Mouse (Mus musculus): ENCODE measurements around the gene Epb41. TPM values are rescaled to one million over a fixed set of nuclear protein-coding genes. Genes with fewer than 3 reads are reported as not detected.
A peak's percentile ranks its signal among the peaks of the same experiment; 100 is the strongest.

The Epb41 gene
- polyA plus RNA-seq, 1 experiment, result 15.7 TPM

DNA sequence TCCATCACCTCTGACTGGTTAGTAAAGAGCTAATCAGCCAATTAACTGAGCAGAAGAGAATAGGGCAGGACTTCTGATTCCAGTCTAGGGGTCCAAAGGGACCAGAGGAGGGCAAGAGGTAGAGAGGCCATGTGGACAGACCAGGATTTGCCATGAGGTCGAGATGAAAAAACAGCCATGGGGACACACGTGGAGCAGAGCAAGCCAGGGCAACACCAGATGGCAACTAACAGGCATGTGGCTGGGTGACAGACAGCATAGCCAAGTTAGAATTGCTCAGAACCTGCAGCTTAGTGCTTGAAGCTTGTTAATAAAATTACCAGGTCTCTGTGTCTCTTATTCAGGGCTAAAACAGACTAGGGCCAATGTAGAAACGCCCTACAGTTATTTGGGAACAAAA, 81.3 kb downstream of the Epb41 start:
- no peak overlapping the region for H3K27ac ChIP-seq (ENCODE audit: insufficient read depth, low read depth, low read length)
- H3K27me3 ChIP-seq (ENCODE audit: control insufficient read depth, insufficient read depth, low read length), result no peaks in the 10 kb centered on the region
- H3K4me3 ChIP-seq (ENCODE audit: low read depth, low read length), result no peak overlapping the region
- H3K36me3 ChIP-seq (ENCODE audit: control insufficient read depth, insufficient read depth, low read length), result peaks cover 18% of the 10 kb centered on the region
- WGBS, result 83% methylated on average over 3 of the region's 3 CpGs
- no peaks in the 10 kb centered on the region for H3K4me1 ChIP-seq (ENCODE audit: control insufficient read depth, insufficient read depth, insufficient read length, low read length)
- TF ChIP-seq CTCF (IDR thresholded peaks at IDR 0.05; ENCODE audit: extremely low read depth, insufficient read length, insufficient replicate concordance, low read depth, low read length) (no peak), POLR2A (IDR thresholded peaks at IDR 0.05; ENCODE audit: low read depth, low read length) (no peak)

- H3K36me3 ChIP-seq (ENCODE audit: control insufficient read depth, insufficient read depth, low read length), result peaks cover 28% of the 10 kb centered on the region
- no peaks in the 10 kb centered on the region for H3K4me1 ChIP-seq (ENCODE audit: control insufficient read depth, insufficient read depth, insufficient read length, low read length)
- H3K27ac ChIP-seq (ENCODE audit: insufficient read depth, low read depth, low read length), result no peak overlapping the region
- H3K4me3 ChIP-seq (ENCODE audit: low read depth, low read length), result no peak overlapping the region
- TF ChIP-seq CTCF (IDR thresholded peaks at IDR 0.05; ENCODE audit: extremely low read depth, insufficient read length, insufficient replicate concordance, low read depth, low read length), result no peak
- TF ChIP-seq POLR2A (IDR thresholded peaks at IDR 0.05; ENCODE audit: low read depth, low read length), result no peak
- H3K27me3 ChIP-seq (ENCODE audit: control insufficient read depth, insufficient read depth, low read length), result no peaks in the 10 kb centered on the region
- 78% methylated on average over 4 of the region's 4 CpGs for WGBS
Observed at GRCm38 (mm10) chr4:131982881-131983538, 92.1 kb downstream of the Epb41 start.

GRCm38 (mm10) chr4:131981755-131982154, 93.4 kb downstream of the Epb41 start:
- no peaks in the 10 kb centered on the region for H3K27me3 ChIP-seq (ENCODE audit: control insufficient read depth, insufficient read depth, low read length)
- H3K27ac ChIP-seq (ENCODE audit: insufficient read depth, low read depth, low read length), result no peak overlapping the region
- no peak for TF ChIP-seq CTCF (IDR thresholded peaks at IDR 0.05; ENCODE audit: extremely low read depth, insufficient read length, insufficient replicate concordance, low read depth, low read length)
- no peak for TF ChIP-seq POLR2A (IDR thresholded peaks at IDR 0.05; ENCODE audit: low read depth, low read length)
- H3K4me3 ChIP-seq (ENCODE audit: low read depth, low read length), result no peak overlapping the region
- no peaks in the 10 kb centered on the region for H3K4me1 ChIP-seq (ENCODE audit: control insufficient read depth, insufficient read depth, insufficient read length, low read length)
- peaks cover 24% of the 10 kb centered on the region for H3K36me3 ChIP-seq (ENCODE audit: control insufficient read depth, insufficient read depth, low read length)

GRCm38 (mm10) chr4:131977201-131977600, 97.9 kb downstream of the Epb41 start:
- WGBS, result 16% methylated on average over 4 of the region's 4 CpGs
- H3K27ac ChIP-seq (ENCODE audit: insufficient read depth, low read depth, low read length), result no peak overlapping the region
- TF ChIP-seq POLR2A (IDR thresholded peaks at IDR 0.05; ENCODE audit: low read depth, low read length) (no peak), CTCF (IDR thresholded peaks at IDR 0.05; ENCODE audit: extremely low read depth, insufficient read length, insufficient replicate concordance, low read depth, low read length) (peak; percentile 96; the same call in 1 of the 2 replicates)
- H3K4me3 ChIP-seq (ENCODE audit: low read depth, low read length), result no peak overlapping the region
- no peaks in the 10 kb centered on the region for H3K4me1 ChIP-seq (ENCODE audit: control insufficient read depth, insufficient read depth, insufficient read length, low read length)
- H3K27me3 ChIP-seq (ENCODE audit: control insufficient read depth, insufficient read depth, low read length), result no peaks in the 10 kb centered on the region
- peaks cover 48% of the 10 kb centered on the region for H3K36me3 ChIP-seq (ENCODE audit: control insufficient read depth, insufficient read depth, low read length)

- TF ChIP-seq POLR2A (IDR thresholded peaks at IDR 0.05; ENCODE audit: low read depth, low read length), result no peak
- H3K4me3 ChIP-seq (ENCODE audit: low read depth, low read length), result no peak overlapping the region
- peaks cover 39% of the 10 kb centered on the region for H3K36me3 ChIP-seq (ENCODE audit: control insufficient read depth, insufficient read depth, low read length)
- no peaks in the 10 kb centered on the region for H3K4me1 ChIP-seq (ENCODE audit: control insufficient read depth, insufficient read depth, insufficient read length, low read length)
- 87% methylated on average over 7 of the region's 7 CpGs for WGBS
- no peak overlapping the region for H3K27ac ChIP-seq (ENCODE audit: insufficient read depth, low read depth, low read length)
- no peaks in the 10 kb centered on the region for H3K27me3 ChIP-seq (ENCODE audit: control insufficient read depth, insufficient read depth, low read length)
Observed at GRCm38 (mm10) chr4:131970244-131970853, 104.8 kb downstream of the Epb41 start.

GRCm38 (mm10) chr4:131968873-131969272, 106.2 kb downstream of the Epb41 start:
- peaks cover 35% of the 10 kb centered on the region for H3K36me3 ChIP-seq (ENCODE audit: control insufficient read depth, insufficient read depth, low read length)
- TF ChIP-seq CTCF (IDR thresholded peaks at IDR 0.05; ENCODE audit: extremely low read depth, insufficient read length, insufficient replicate concordance, low read depth, low read length) (no peak), POLR2A (IDR thresholded peaks at IDR 0.05; ENCODE audit: low read depth, low read length) (no peak)
- no peaks in the 10 kb centered on the region for H3K4me1 ChIP-seq (ENCODE audit: control insufficient read depth, insufficient read depth, insufficient read length, low read length)
- no peaks in the 10 kb centered on the region for H3K27me3 ChIP-seq (ENCODE audit: control insufficient read depth, insufficient read depth, low read length)
- H3K27ac ChIP-seq (ENCODE audit: insufficient read depth, low read depth, low read length), result no peak overlapping the region
- no peak overlapping the region for H3K4me3 ChIP-seq (ENCODE audit: low read depth, low read length)
- 95% methylated on average over 2 of the region's 2 CpGs for whole genome bisulfite sequencing

- TF ChIP-seq POLR2A (IDR thresholded peaks at IDR 0.05; ENCODE audit: low read depth, low read length), result no peak
- no peak for TF ChIP-seq CTCF (IDR thresholded peaks at IDR 0.05; ENCODE audit: extremely low read depth, insufficient read length, insufficient replicate concordance, low read depth, low read length)
- Histone ChIP-seq H3K4me1 (ENCODE audit: control insufficient read depth, insufficient read depth, insufficient read length, low read length) (no peaks in the 10 kb centered on the region), H3K27me3 (ENCODE audit: control insufficient read depth, insufficient read depth, low read length) (no peaks in the 10 kb centered on the region), H3K27ac (ENCODE audit: insufficient read depth, low read depth, low read length) (peak overlapping the region; percentile 4; the same call in 1 of the 2 replicates), H3K4me3 (ENCODE audit: low read depth, low read length) (no peak overlapping the region), H3K36me3 (ENCODE audit: control insufficient read depth, insufficient read depth, low read length) (peaks cover 30% of the 10 kb centered on the region)
- 71% methylated on average over 3 of the region's 3 CpGs for WGBS
Observed at GRCm38 (mm10) chr4:131957161-131957560, 118.0 kb downstream of the Epb41 start.
